Mouse (Mus musculus) MEL (cell line): ENCODE measurements around the gene Zfp777. TPM values are rescaled to one million over a fixed set of nuclear protein-coding genes. Genes with fewer than 3 reads are reported as not detected.
A peak's percentile ranks its signal among the peaks of the same experiment; 100 is the strongest.

ENCODE experiments used
- DNase-seq: peaks from one replicate; pipeline ENCODE4 v3.0.0; 2011; ENCODE audit warnings: low read depth, low spot score
- H3K27ac ChIP-seq: 2 replicates; pipeline ENCODE4 v1.5.1; 2012; ENCODE audit warnings: low read depth, mild to moderate bottlenecking, control low read depth, low read length, moderate library complexity; ENCODE audit not compliant: control insufficient read depth
- H3K27me3 ChIP-seq, 2 experiments: fragments of 150-350 bp in 1 of 2; sonication (generic) in 1 of 2; 2 replicates each; pipeline ENCODE4 v1.6.1; 2012; ENCODE audit warnings: low read length in 2 of 2, mild to moderate bottlenecking in 2 of 2, improper control_type of control experiment in 1 of 2, moderate library complexity in 1 of 2; ENCODE audit not compliant: insufficient read depth in 2 of 2, control insufficient read depth in 1 of 2
- H3K36me3 ChIP-seq, 2 experiments: 2 replicates each; pipeline ENCODE4 v1.6.1; 2012 to 2014; ENCODE audit warnings: low read length in 2 of 2, improper control_type of control experiment in 1 of 2, inconsistent platforms in 1 of 2, mild to moderate bottlenecking in 1 of 2; ENCODE audit not compliant: insufficient read depth in 2 of 2, control insufficient read depth in 1 of 2
- H3K4me1 ChIP-seq, 2 experiments: fragments of 150-350 bp in 1 of 2; sonication (generic) in 1 of 2; 2 replicates each; pipeline ENCODE4 v1.6.1; 2012; ENCODE audit warnings: low read length in 2 of 2, improper control_type of control experiment in 1 of 2, mild to moderate bottlenecking in 1 of 2; ENCODE audit not compliant: insufficient read depth in 2 of 2, control insufficient read depth in 1 of 2
- H3K4me3 ChIP-seq, 2 experiments: fragments of 150-350 bp in 1 of 2; sonication (generic) in 1 of 2; 2 replicates each; pipeline ENCODE4 v1.5.1; 2012; ENCODE audit warnings: low read depth in 2 of 2, low read length in 2 of 2, mild to moderate bottlenecking in 2 of 2, moderate library complexity in 2 of 2, control low read depth in 1 of 2, improper control_type of control experiment in 1 of 2; ENCODE audit not compliant: control insufficient read depth in 1 of 2, insufficient read depth in 1 of 2
- H3K79me2 ChIP-seq: 2 replicates; pipeline ENCODE4 v1.6.1; 2012; ENCODE audit warnings: mild to moderate bottlenecking, low read length, moderate library complexity; ENCODE audit not compliant: control insufficient read depth, poor library complexity, insufficient read depth
- H3K9ac ChIP-seq: 2 replicates; pipeline ENCODE4 v1.6.1; 2012; ENCODE audit warnings: low read depth, mild to moderate bottlenecking, control low read depth, low read length, moderate library complexity; ENCODE audit not compliant: control insufficient read depth, poor library complexity, severe bottlenecking
- H3K9me3 ChIP-seq: fragments of 150-350 bp; sonication (generic); replicated peaks from 2 replicates; pipeline ENCODE4 v1.6.1; 2012; ENCODE audit warnings: mild to moderate bottlenecking, low read length, improper control_type of control experiment, moderate library complexity; ENCODE audit not compliant: insufficient read depth
- BHLHE40 ChIP-seq: IDR thresholded peaks from 2 replicates; pipeline ENCODE4 v1.6.1; 2012; ENCODE audit warnings: low read depth, mild to moderate bottlenecking, inconsistent platforms, low read length, improper control_type of control experiment, borderline replicate concordance
- CHD1 ChIP-seq: IDR thresholded peaks from 2 replicates; pipeline ENCODE4 v1.6.1; 2012; ENCODE audit warnings: low read depth, mild to moderate bottlenecking, inconsistent platforms, low read length, improper control_type of control experiment
- CHD2 ChIP-seq: IDR thresholded peaks from 2 replicates; pipeline ENCODE4 v1.6.1; 2011; ENCODE audit warnings: low read length, improper control_type of control experiment
- CTCF ChIP-seq, 3 experiments: IDR thresholded peaks in 2 of 3; conservative IDR thresholded peaks in 1 of 3; 2 replicates each; pipeline ENCODE4 v1.5.1; 2011 to 2012; ENCODE audit warnings: low read length in 3 of 3, low read depth in 2 of 3, mild to moderate bottlenecking in 2 of 3, improper control_type of control experiment in 1 of 3, inconsistent platforms in 1 of 3, mixed read lengths in 1 of 3, moderate library complexity in 1 of 3; ENCODE audit not compliant: control insufficient read depth in 1 of 3, insufficient read depth in 1 of 3, poor library complexity in 1 of 3, severe bottlenecking in 1 of 3
- ELF1 ChIP-seq: IDR thresholded peaks from 2 replicates; pipeline ENCODE4 v1.6.1; 2014; ENCODE audit warnings: low read depth, mild to moderate bottlenecking, inconsistent platforms, low read length, improper control_type of control experiment, moderate library complexity
- EP300 ChIP-seq, 2 experiments: IDR thresholded peaks; 2 replicates each; pipeline ENCODE4 v1.6.1; 2011; ENCODE audit warnings: improper control_type of control experiment in 2 of 2, low read length in 2 of 2, low read depth in 1 of 2, mild to moderate bottlenecking in 1 of 2
- GABPA ChIP-seq: IDR thresholded peaks from 2 replicates; pipeline ENCODE4 v1.6.1; 2012; ENCODE audit warnings: low read depth, mild to moderate bottlenecking, inconsistent platforms, low read length, improper control_type of control experiment, moderate library complexity
- HCFC1 ChIP-seq: IDR thresholded peaks from 2 replicates; pipeline ENCODE4 v1.6.1; 2012; ENCODE audit warnings: low read depth, mild to moderate bottlenecking, inconsistent platforms, low read length, improper control_type of control experiment, moderate library complexity
- JUND ChIP-seq: IDR thresholded peaks from 2 replicates; pipeline ENCODE4 v1.6.1; 2011; ENCODE audit warnings: low read depth, mild to moderate bottlenecking, improper control_type of control experiment, low read length
- MAFK ChIP-seq: IDR thresholded peaks from 2 replicates; pipeline ENCODE4 v1.6.1; 2011; ENCODE audit warnings: low read depth, mild to moderate bottlenecking, low read length, improper control_type of control experiment, borderline replicate concordance
- MAX ChIP-seq: IDR thresholded peaks from 2 replicates; pipeline ENCODE4 v1.6.1; 2011; ENCODE audit warnings: low read length, improper control_type of control experiment
- MAZ ChIP-seq: IDR thresholded peaks from 2 replicates; pipeline ENCODE4 v1.6.1; 2012; ENCODE audit warnings: low read depth, mild to moderate bottlenecking, inconsistent platforms, low read length, improper control_type of control experiment
- MXI1 ChIP-seq: IDR thresholded peaks from 2 replicates; pipeline ENCODE4 v1.6.1; 2011; ENCODE audit warnings: mild to moderate bottlenecking, low read depth, low read length, improper control_type of control experiment
- MYC ChIP-seq: IDR thresholded peaks from 2 replicates; pipeline ENCODE4 v1.6.1; 2011; ENCODE audit warnings: low read depth, mild to moderate bottlenecking, low read length, improper control_type of control experiment, moderate library complexity
- NRF1 ChIP-seq: IDR thresholded peaks from 2 replicates; pipeline ENCODE4 v1.6.1; 2014; ENCODE audit warnings: low read depth, mild to moderate bottlenecking, inconsistent platforms, low read length, improper control_type of control experiment, moderate library complexity; ENCODE audit not compliant: poor library complexity, insufficient read depth, severe bottlenecking
- POLR2A ChIP-seq, 2 experiments: IDR thresholded peaks; 2 replicates each; pipeline ENCODE4 v1.6.1; 2011 to 2012; ENCODE audit warnings: low read length in 2 of 2, mild to moderate bottlenecking in 2 of 2, control low read depth in 1 of 2, improper control_type of control experiment in 1 of 2, low read depth in 1 of 2, moderate library complexity in 1 of 2; ENCODE audit not compliant: control insufficient read depth in 1 of 2, insufficient read depth in 1 of 2, poor library complexity in 1 of 2
- POLR2AphosphoS5 ChIP-seq: IDR thresholded peaks from 2 replicates; pipeline ENCODE4 v1.6.1; 2012; ENCODE audit warnings: low read depth, borderline replicate concordance, mild to moderate bottlenecking, inconsistent platforms, low read length, moderate library complexity, mixed read lengths
- SIN3A ChIP-seq: IDR thresholded peaks from 2 replicates; pipeline ENCODE4 v1.6.1; 2012; ENCODE audit warnings: low read length, improper control_type of control experiment, inconsistent platforms
- TAL1 ChIP-seq: IDR thresholded peaks from 2 replicates; pipeline ENCODE4 v1.6.1; 2012; ENCODE audit warnings: mild to moderate bottlenecking, inconsistent platforms, low read length, moderate library complexity, mixed read lengths
- TBP ChIP-seq: IDR thresholded peaks from 2 replicates; pipeline ENCODE4 v1.8.0; 2011; ENCODE audit warnings: low read depth, low read length, improper control_type of control experiment
- TCF12 ChIP-seq: IDR thresholded peaks from 2 replicates; pipeline ENCODE4 v1.6.1; 2014; ENCODE audit warnings: low read depth, mild to moderate bottlenecking, inconsistent platforms, low read length, improper control_type of control experiment, moderate library complexity
- USF1 ChIP-seq: IDR thresholded peaks from 2 replicates; pipeline ENCODE4 v1.6.1; 2014; ENCODE audit warnings: low read depth, mild to moderate bottlenecking, inconsistent platforms, low read length, improper control_type of control experiment, moderate library complexity
- USF2 ChIP-seq, 2 experiments: IDR thresholded peaks; 2 replicates each; pipeline ENCODE4 v1.6.1; 2011 to 2012; ENCODE audit warnings: improper control_type of control experiment in 2 of 2, low read length in 2 of 2, borderline replicate concordance in 1 of 2, inconsistent platforms in 1 of 2, low read depth in 1 of 2, mild to moderate bottlenecking in 1 of 2; ENCODE audit not compliant: insufficient read depth in 1 of 2
- ZKSCAN1 ChIP-seq: IDR thresholded peaks from 2 replicates; pipeline ENCODE4 v1.6.1; 2012; ENCODE audit warnings: low read depth, mild to moderate bottlenecking, inconsistent platforms, low read length, improper control_type of control experiment, moderate library complexity
- ZNF384 ChIP-seq: IDR thresholded peaks from 2 replicates; pipeline ENCODE4 v1.6.1; 2012; ENCODE audit warnings: low read depth, mild to moderate bottlenecking, inconsistent platforms, low read length, improper control_type of control experiment
- polyA plus RNA-seq, 2 experiments: library from polyadenylated mRNA; stranded (reverse) in 1 of 2; unstranded in 1 of 2; fragments of >175 nt in 1 of 2; fragments of >200 nt in 1 of 2; gene quantifications; 2 replicates each; pipeline versions ENCODE4 v1.2.1 to v1.2.4; 2012; ENCODE audit warnings: low replicate concordance in 2 of 2, low read depth in 1 of 2; ENCODE audit not compliant: insufficient read length in 2 of 2, insufficient read depth in 1 of 2, missing spikeins in 1 of 2
- total RNA-seq: library from RNA; depleted of rRNA; stranded (reverse); fragments of 300-350 nt; gene quantifications from 2 replicates; pipeline ENCODE4 v1.2.3, GENCODE M21; 2012

The Zfp777 gene
- total and polyA plus RNA-seq, 3 experiments = 20.4 to 32.4 TPM; not detected in 1

DNA sequence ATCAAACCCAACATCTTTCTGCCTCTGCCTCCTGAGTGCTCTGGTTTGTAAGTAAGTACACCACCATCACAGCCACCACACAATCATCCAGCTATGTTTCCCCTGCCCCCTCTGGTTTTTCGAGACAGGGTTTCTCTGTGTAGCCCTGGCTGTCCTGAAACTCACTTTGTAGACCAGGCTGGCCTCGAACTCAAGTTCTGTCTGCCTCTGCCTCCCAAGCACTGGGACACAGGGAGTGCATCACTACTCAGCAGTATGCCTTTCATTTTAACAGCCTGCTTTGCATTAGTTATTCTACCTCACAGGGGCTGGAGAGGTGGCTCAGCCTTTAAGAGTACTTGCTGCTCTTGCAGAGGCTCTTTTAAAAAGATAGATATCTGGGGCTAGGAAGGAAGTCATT lies 3.0 kb upstream of the Zfp777 start:
- TF ChIP-seq ZNF384 (no peak), POLR2AphosphoS5 (no peak), ELF1 (no peak), MAX (no peak), GABPA (no peak), NRF1 (no peak), USF2 (IDR thresholded peaks at IDR 0.05; ENCODE audit: borderline replicate concordance in 1 of 2, insufficient read depth in 1 of 2, low read depth in 1 of 2, low read length in 2 of 2) (no peak), HCFC1 (no peak), EP300 (IDR thresholded peaks at IDR 0.05; ENCODE audit: low read depth in 1 of 2, low read length in 2 of 2) (no peak), ZKSCAN1 (no peak)
- DNase-seq = no peak
- Histone ChIP-seq H3K9ac (no peak overlapping the region), H3K4me1 (peaks cover 2 to 3% of the 10 kb centered on the region in 2 experiments; a peak in 3 of 4 replicates), H3K27me3 (no peaks in the 10 kb centered on the region), H3K27ac (no peak overlapping the region), H3K4me3 (no peak overlapping the region), H3K36me3 (peaks cover 0 to 11% of the 10 kb centered on the region in 2 experiments; a peak in 2 of 4 replicates), H3K79me2 (peaks cover 22% of the 10 kb centered on the region), H3K9me3 (no peaks in the 10 kb centered on the region)

GRCm38 (mm10) chr6:48049273-48050065 lies 758 bp upstream of the Zfp777 start:
- Histone ChIP-seq H3K4me1 (peaks cover 3 to 6% of the 10 kb centered on the region in 2 experiments; a peak in 3 of 4 replicates), H3K9me3 (no peaks in the 10 kb centered on the region)

More at GRCm38 (mm10) chr6:48049273-48050065, 758 bp upstream of the Zfp777 start:
- TF ChIP-seq NRF1 (no peak), USF1 (peak; percentile 89), TAL1 (peak; percentile 7; the same call in 1 of the 2 replicates), MAX (peak; percentile 73), MYC (0 out of 2 replicates have a peak, but pooled peaks have one; percentile 52), CHD2 (no peak), MXI1 (peak; percentile 64), POLR2AphosphoS5 (no peak), SIN3A (peak; percentile 43; the same call in 1 of the 2 replicates), MAFK (no peak), ELF1 (no peak), TCF12 (no peak), CTCF (IDR thresholded peaks at IDR 0.05 in 2 of 3, conservative IDR thresholded peaks at IDR 0.05 in 1 of 3; ENCODE audit: control insufficient read depth in 1 of 3, insufficient read depth in 1 of 3, low read depth in 2 of 3, low read length in 3 of 3, poor library complexity in 1 of 3, severe bottlenecking in 1 of 3) (no peak), USF2 (IDR thresholded peaks at IDR 0.05; ENCODE audit: borderline replicate concordance in 1 of 2, insufficient read depth in 1 of 2, low read depth in 1 of 2, low read length in 2 of 2) (0 out of 4 replicates have a peak, but pooled peaks of 1 of the 2 experiments have one; percentile 53), POLR2A (IDR thresholded peaks at IDR 0.05; ENCODE audit: control insufficient read depth in 1 of 2, insufficient read depth in 1 of 2, low read depth in 1 of 2, low read length in 2 of 2, poor library complexity in 1 of 2) (no peak), TBP (no peak), JUND (no peak), BHLHE40 (peak; percentile 63; the same call in 1 of the 2 replicates), GABPA (no peak), MAZ (no peak), CHD1 (no peak)
- H3K79me2 ChIP-seq = peaks cover 31% of the 10 kb centered on the region
- H3K27ac ChIP-seq = peak overlapping the region; percentile 71
- H3K9ac ChIP-seq = peak overlapping the region; percentile 98
- peak overlapping the region; percentile 83 to 88 for H3K4me3 ChIP-seq
- H3K36me3 ChIP-seq = peaks cover 0 to 13% of the 10 kb centered on the region in 2 experiments; a peak in 3 of 4 replicates
- no peaks in the 10 kb centered on the region for H3K27me3 ChIP-seq
- DNase-seq = peak; percentile 70
